In the genomic region with DNA sequence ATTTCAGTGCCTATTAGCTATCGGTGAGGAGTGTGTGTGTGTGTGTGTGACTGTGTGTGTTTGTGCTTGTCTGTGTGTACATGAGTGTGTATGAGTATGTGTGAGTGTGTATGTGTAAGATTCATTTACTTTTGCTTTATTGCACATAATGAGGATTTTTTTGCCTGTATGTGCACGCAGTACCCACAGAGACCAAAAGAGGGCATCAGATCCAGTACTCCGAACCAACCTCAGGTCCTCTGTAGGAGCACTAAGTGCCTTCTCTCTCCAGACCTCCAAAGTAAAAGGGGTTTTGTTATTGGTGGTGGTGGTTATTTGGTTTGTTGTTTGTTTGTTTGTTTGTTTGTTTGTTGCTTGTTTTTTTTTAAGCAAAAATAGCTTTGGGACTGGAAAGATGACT, we compare ENCODE assay signal across 9 mouse cellular contexts. TPM values are rescaled to one million over a fixed set of nuclear protein-coding genes. Genes with fewer than 3 reads are reported as not detected.
DNase-seq lines count a peak whose midpoint lies in the region; ATAC-seq and TF ChIP-seq lines count a peak whose summit lies in the region.
"Had no signal": no experiment of that assay in that cellular context is flagged by ENCODE, and none has a peak within 500 bp of the region (broad histone marks: within the 10 kb centered on the region; RNA-seq: fewer than 3 reads in every experiment).

No protein-coding gene starts in this region.

- intact Hi-C loops in left cerebral cortex, postnatal 14 days (cut with DNase I), result no loop called here

- TF ChIP-seq POLR2A in liver, adult 2 months (IDR thresholded peaks at IDR 0.05; ENCODE audit: extremely low read depth, insufficient read depth, low read length), result no peak

- H3K4me2 ChIP-seq in liver, embryonic 11.5 days, result no peak overlapping the region
- H3K4me2 ChIP-seq: heart, embryonic 15.5 days had no signal

- no peak overlapping the region for H3K9ac ChIP-seq in liver, adult 2 months (ENCODE audit: low read depth, low read length)
- H3K9ac ChIP-seq in liver, embryonic 11.5 days (ENCODE audit: low read depth, low read length), result no peak overlapping the region
- H3K9ac ChIP-seq: heart, embryonic 15.5 days had no signal

- H3K27ac ChIP-seq in liver, adult 2 months (replicated peaks; ENCODE audit: insufficient read depth, low read depth, low read length), result no peak overlapping the region
- H3K27ac ChIP-seq in liver, embryonic 11.5 days (ENCODE audit: low read depth, low read length), result no peak overlapping the region
- H3K27ac ChIP-seq: heart, embryonic 15.5 days had no signal

- 86% methylated on average over 3 of the region's 3 CpGs for WGBS in liver, adult 2 months
- 76% methylated on average over 3 of the region's 3 CpGs for WGBS in liver, embryonic 11.5 days

- peak; percentile 49 for TF ChIP-seq CTCF in liver, adult 2 months (IDR thresholded peaks at IDR 0.05; ENCODE audit: low read depth, low read length)

- H3K4me3 ChIP-seq in liver, adult 2 months (ENCODE audit: insufficient read depth, low read depth, low read length), result no peak overlapping the region
- H3K4me3 ChIP-seq in liver, embryonic 11.5 days (ENCODE audit: low read depth, low read length), result no peak overlapping the region
- H3K4me3 ChIP-seq: heart, embryonic 15.5 days had no signal

- peak; percentile 29 to 64 for DNase-seq in cerebellum, postnatal 14 days
- no peak for DNase-seq in cerebellum, adult 11 months
- DNase-seq in liver, adult 2 months (ENCODE audit: extremely low read depth, low read depth, low spot score), result no peak
- DNase-seq in liver, embryonic 11.5 days (ENCODE audit: low spot score), result no peak
- peak; percentile 49 for DNase-seq in R1 (ENCODE audit: low read depth, low spot score)
- peak; percentile 57 for DNase-seq in lung, postnatal 10 days
- no peak for DNase-seq in cerebellum, adult 11-12 months
- DNase-seq in left cerebral cortex, postnatal 14 days (ENCODE audit: low spot score in 2 of 2), result no peak

- ATAC-seq in liver, embryonic 11.5 days (replicated peaks; ENCODE audit: low FRiP score), result no peak

- H3K4me1 ChIP-seq in liver, adult 2 months (ENCODE audit: control insufficient read depth, insufficient read depth, low read length), result no peaks in the 10 kb centered on the region
- H3K4me1 ChIP-seq in liver, embryonic 11.5 days (replicated peaks; ENCODE audit: control insufficient read depth, insufficient read depth, low read length), result no peaks in the 10 kb centered on the region
- H3K4me1 ChIP-seq: heart, embryonic 15.5 days had no signal

- H3K79me2 ChIP-seq in liver, adult 2 months (ENCODE audit: control insufficient read depth, insufficient read depth, low read length), result no peaks in the 10 kb centered on the region

- no peaks in the 10 kb centered on the region for H3K9me3 ChIP-seq in liver, embryonic 11.5 days (ENCODE audit: control insufficient read depth, low read length)
- H3K9me3 ChIP-seq: heart, embryonic 15.5 days had no signal

- H3K27me3 ChIP-seq in liver, adult 2 months (ENCODE audit: control insufficient read depth, insufficient read depth, low read length), result no peaks in the 10 kb centered on the region
- peaks cover 3% of the 10 kb centered on the region; the same call in 1 of the 2 replicates for H3K27me3 ChIP-seq in liver, embryonic 11.5 days (replicated peaks; ENCODE audit: control insufficient read depth, insufficient read depth, low read length)
- H3K27me3 ChIP-seq: heart, embryonic 15.5 days had no signal

- no peaks in the 10 kb centered on the region for H3K36me3 ChIP-seq in liver, adult 2 months (ENCODE audit: control insufficient read depth, insufficient read depth, low read length)
- no peaks in the 10 kb centered on the region for H3K36me3 ChIP-seq in liver, embryonic 11.5 days (ENCODE audit: control insufficient read depth, insufficient read depth, low read length)
- H3K36me3 ChIP-seq: heart, embryonic 15.5 days had no signal

RNA-seq across cellular contexts. Expression of gene Best3, which starts 5.2 kb away (rescaled TPM):
- total RNA-seq in liver, adult 2 months (2014; rRNA removed), result not detected in 2 replicates
- not detected in 2 replicates for polyA plus RNA-seq in liver, adult 2 months (2012; rRNA removed)
- polyA plus RNA-seq in liver, embryonic 11.5 days (2014; fragmentation: Nextera tagmentation; extraction: Ambion mirVana), result 0.06 TPM in 1 of 2 replicates, not detected in the other
- under 1 TPM; 0.20 to 0.40 TPM for total RNA-seq in left cerebral cortex, postnatal 14 days (2021)

RNA-seq across cellular contexts. Expression of gene Gm10271, which starts 8.5 kb away (rescaled TPM):
- not detected in 2 replicates for total RNA-seq in liver, adult 2 months (2014; rRNA removed)
- not detected in 2 replicates for polyA plus RNA-seq in liver, adult 2 months (2012; rRNA removed)
- polyA plus RNA-seq in liver, embryonic 11.5 days (2014; fragmentation: Nextera tagmentation; extraction: Ambion mirVana), result not detected in 2 replicates
- total RNA-seq in left cerebral cortex, postnatal 14 days (2021), result not detected
- polyA plus RNA-seq: heart, embryonic 15.5 days had no signal

RNA-seq across cellular contexts. Expression of gene Rab3ip, which starts 30.3 kb away (rescaled TPM):
- 23.9 and 25.9 TPM in 2 replicates for total RNA-seq in liver, adult 2 months (2014; rRNA removed)
- polyA plus RNA-seq in liver, adult 2 months (2012; rRNA removed), result 57.7 and 66.5 TPM in 2 replicates
- polyA plus RNA-seq in liver, embryonic 11.5 days (2014; fragmentation: Nextera tagmentation; extraction: Ambion mirVana), result 16.2 and 17.1 TPM in 2 replicates
- 10 to 100 TPM; 43.8 to 47.5 TPM for total RNA-seq in left cerebral cortex, postnatal 14 days (2021)

Comparison
In these comparisons a context has a peak if more than half of its experiments do, and no peak if none do; other contexts are left out.
1. DNase-seq: peak in cerebellum, postnatal 14 days (2 of 2), R1 (single experiment) and lung, postnatal 10 days (single experiment); none in cerebellum, adult 11 months (single experiment), liver, adult 2 months (single experiment), liver, embryonic 11.5 days (single experiment), cerebellum, adult 11-12 months (single experiment) and left cerebral cortex, postnatal 14 days (0 of 2).